Mouse (Mus musculus) forebrain, embryonic 12.5 days (tissue): ENCODE results near the gene Cdc37l1. TPM values are rescaled to one million over a fixed set of nuclear protein-coding genes. Genes with fewer than 3 reads are reported as not detected.

ENCODE experiments used
- ATAC-seq: fragments of 200-750 bp; cut with Nextera tagmentation; 2 replicates; pipeline ENCODE4 v1.8.0; 2017; ENCODE audit warnings: moderate TSS enrichment; ENCODE audit not compliant: low FRiP score
- H3K27ac ChIP-seq: fragments of 300-500 bp; sonication (generic); 2 replicates; pipeline ENCODE4 v1.5.1; 2016; ENCODE audit warnings: mild to moderate bottlenecking
- H3K27me3 ChIP-seq: fragments of 300-500 bp; sonication (generic); 2 replicates; pipeline ENCODE4 v1.6.1; 2016; ENCODE audit warnings: mild to moderate bottlenecking
- H3K36me3 ChIP-seq: fragments of 300-500 bp; sonication (generic); replicated peaks from 2 replicates; pipeline ENCODE4 v1.6.1; 2016; ENCODE audit warnings: mild to moderate bottlenecking
- H3K4me1 ChIP-seq: fragments of 300-500 bp; sonication (generic); 2 replicates; pipeline ENCODE4 v1.6.1; 2016
- H3K4me2 ChIP-seq: fragments of 300-500 bp; sonication (generic); 2 replicates; pipeline ENCODE4 v1.6.1; 2016; ENCODE audit warnings: mild to moderate bottlenecking, moderate library complexity
- H3K4me3 ChIP-seq: fragments of 300-500 bp; sonication (generic); replicated peaks from 2 replicates; pipeline ENCODE4 v1.5.1; 2016; ENCODE audit warnings: mild to moderate bottlenecking
- H3K9ac ChIP-seq: fragments of 300-500 bp; sonication (generic); 2 replicates; pipeline ENCODE4 v1.6.1; 2016; ENCODE audit warnings: mild to moderate bottlenecking
- H3K9me3 ChIP-seq: fragments of 300-500 bp; sonication (generic); 2 replicates; pipeline ENCODE4 v1.6.1; 2016
- WGBS: fragments of 180-500 bp; shearing (Covaris S2); methylation state at CpG from one replicate; pipeline ENCODE4 v1.1.7; 2016; 5-methylcytosine and 5-hydroxymethylcytosine counted together
- polyA plus RNA-seq: library from polyadenylated mRNA; unstranded; fragments of >200 nt; fragmentation: Nextera tagmentation; extraction: Ambion mirVana; gene quantifications from 2 replicates; pipeline ENCODE4 v1.2.1, GENCODE M21; 2016

Cdc37l1 gene
- polyA plus RNA-seq, 1 experiment from 2014 or later, result 64.1 TPM

DNA sequence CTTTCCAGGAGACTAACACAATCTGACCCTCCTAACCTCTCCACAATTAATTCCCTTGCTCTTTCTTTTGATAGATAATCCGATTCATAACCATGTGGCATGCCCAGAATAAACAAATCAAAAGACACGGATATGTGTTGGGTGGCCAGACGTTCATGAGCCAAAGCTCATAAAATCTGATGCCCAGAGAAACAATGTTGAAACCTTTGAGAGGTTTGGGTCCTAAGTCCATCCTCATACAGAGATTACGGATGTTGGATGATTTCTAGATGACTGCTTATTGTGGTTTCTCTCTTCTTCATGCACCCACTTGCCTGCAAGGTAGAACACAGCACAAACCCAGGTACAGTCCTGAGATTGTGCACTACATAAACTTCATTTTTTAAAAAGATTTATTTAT is 50.1 kb downstream of the Cdc37l1 start:
- Histone ChIP-seq H3K4me2 (no peak overlapping the region), H3K4me3 (no peak overlapping the region), H3K9me3 (no peaks in the 10 kb centered on the region), H3K27me3 (no peaks in the 10 kb centered on the region), H3K4me1 (peaks cover 14% of the 10 kb centered on the region), H3K27ac (no peak overlapping the region), H3K9ac (no peak overlapping the region), H3K36me3 (peaks cover 21% of the 10 kb centered on the region; the same call in 1 of the 2 replicates)
- 93% methylated on average over 4 of the region's 4 CpGs for WGBS
- ATAC-seq, result no peak

DNA sequence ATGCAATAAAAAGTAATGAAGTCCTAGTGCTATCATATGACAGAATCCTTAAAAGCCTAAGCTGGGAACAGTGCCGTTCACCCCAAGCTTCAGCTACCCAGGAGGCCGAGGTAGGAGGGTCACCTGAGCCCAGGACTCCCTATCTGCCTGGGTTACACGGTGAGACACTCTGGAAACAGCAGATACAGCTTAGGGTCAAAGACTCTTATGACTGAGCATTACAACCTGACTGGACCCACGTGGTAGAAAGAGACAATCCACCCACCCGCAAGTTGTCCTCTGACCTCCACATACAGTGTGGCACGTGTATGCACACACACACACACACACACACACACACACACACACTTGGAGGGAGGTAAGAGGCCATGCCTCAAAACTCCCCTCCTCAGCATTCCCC is 52.0 kb downstream of the Cdc37l1 start:
- no peak for ATAC-seq
- WGBS, result 91% methylated on average over 6 of the region's 6 CpGs
- Histone ChIP-seq H3K4me1 (peaks cover 28% of the 10 kb centered on the region), H3K9ac (no peak overlapping the region), H3K4me3 (no peak overlapping the region), H3K9me3 (no peaks in the 10 kb centered on the region), H3K27ac (no peak overlapping the region), H3K4me2 (no peak overlapping the region), H3K27me3 (no peaks in the 10 kb centered on the region), H3K36me3 (0 out of 2 replicates have a peak, but pooled peaks cover 3% of the 10 kb centered on the region)

DNA sequence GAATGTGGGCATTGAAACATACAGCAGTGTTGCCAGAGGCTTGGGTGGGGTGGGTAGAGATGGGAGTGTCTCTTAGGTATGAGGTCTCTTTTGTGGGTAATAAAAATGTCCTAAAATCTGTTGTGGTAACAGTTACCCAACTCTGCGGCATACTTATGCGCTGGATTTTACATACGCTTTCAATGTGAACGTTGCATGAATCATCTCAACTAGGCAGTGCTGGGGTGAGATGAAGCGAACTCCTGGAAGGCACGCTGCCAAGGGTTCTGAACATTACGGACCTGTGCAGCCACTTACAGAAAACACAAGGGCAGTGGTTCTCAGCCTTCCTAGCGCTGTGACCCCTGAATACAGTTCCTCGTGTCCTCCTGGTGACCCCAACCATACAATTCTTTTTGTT is 52.5 kb downstream of the Cdc37l1 start:
- no peak overlapping the region for H3K27ac ChIP-seq
- WGBS, result 94% methylated on average over 9 of the region's 9 CpGs
- H3K4me3 ChIP-seq, result no peak overlapping the region
- H3K4me1 ChIP-seq, result peaks cover 29% of the 10 kb centered on the region
- H3K4me2 ChIP-seq, result no peak overlapping the region
- H3K9me3 ChIP-seq, result no peaks in the 10 kb centered on the region
- H3K27me3 ChIP-seq, result no peaks in the 10 kb centered on the region
- ATAC-seq, result no peak
- no peaks in the 10 kb centered on the region for H3K36me3 ChIP-seq
- no peak overlapping the region for H3K9ac ChIP-seq

DNA sequence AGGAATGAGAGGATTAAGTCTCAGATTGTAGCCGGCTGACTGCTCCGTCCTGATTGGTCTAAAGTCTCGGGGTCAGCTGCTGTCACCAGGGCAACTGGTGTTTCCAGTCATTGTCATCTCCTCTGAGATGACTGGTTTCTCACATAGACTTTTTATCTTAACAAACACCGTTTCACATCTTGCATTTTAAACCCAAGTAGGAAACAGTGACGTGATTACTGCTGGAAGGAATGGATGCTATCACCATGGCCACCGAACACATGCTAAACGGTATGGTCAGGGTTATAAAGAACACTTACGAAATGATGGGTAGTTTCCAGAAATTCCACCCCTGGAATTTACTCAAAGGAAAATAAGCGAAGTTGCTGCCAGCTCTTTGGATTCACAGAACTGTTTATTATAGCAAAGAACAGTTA is 54.2 kb downstream of the Cdc37l1 start:
- peaks cover 33% of the 10 kb centered on the region for H3K4me1 ChIP-seq
- no peak overlapping the region; the same call in 1 of the 2 replicates for H3K4me2 ChIP-seq
- no peaks in the 10 kb centered on the region for H3K36me3 ChIP-seq
- no peak overlapping the region for H3K4me3 ChIP-seq
- no peaks in the 10 kb centered on the region for H3K9me3 ChIP-seq
- 18% methylated on average over 9 of the region's 9 CpGs for WGBS
- H3K27me3 ChIP-seq, result no peaks in the 10 kb centered on the region
- peak overlapping the region; percentile 3; the same call in 1 of the 2 replicates for H3K27ac ChIP-seq
- H3K9ac ChIP-seq, result no peak overlapping the region
- ATAC-seq, result no peak

- no peak for ATAC-seq
- H3K9me3 ChIP-seq, result no peaks in the 10 kb centered on the region
- H3K27ac ChIP-seq, result no peak overlapping the region
- H3K27me3 ChIP-seq, result no peaks in the 10 kb centered on the region
- no peak overlapping the region for H3K4me3 ChIP-seq
- peaks cover 33% of the 10 kb centered on the region for H3K4me1 ChIP-seq
- H3K36me3 ChIP-seq, result no peaks in the 10 kb centered on the region
- 55% methylated on average over 4 of the region's 4 CpGs for WGBS
- H3K4me2 ChIP-seq, result peak overlapping the region; percentile 71; the same call in 1 of the 2 replicates
- H3K9ac ChIP-seq, result no peak overlapping the region
Measured at GRCm38 (mm10) chr19:29045369-29045768, 55.2 kb downstream of the Cdc37l1 start.

- no peak for ATAC-seq
- Histone ChIP-seq H3K27me3 (no peaks in the 10 kb centered on the region), H3K27ac (0 out of 2 replicates have a peak overlapping the region, but pooled peaks have one; percentile 36), H3K36me3 (no peaks in the 10 kb centered on the region), H3K9me3 (no peaks in the 10 kb centered on the region), H3K4me1 (peaks cover 33% of the 10 kb centered on the region), H3K9ac (0 out of 2 replicates have a peak overlapping the region, but pooled peaks have one; percentile 7), H3K4me2 (peak overlapping the region; percentile 71), H3K4me3 (peak overlapping the region; percentile 21)
- 45% methylated on average over 15 of the region's 15 CpGs for WGBS
Measured at GRCm38 (mm10) chr19:29045956-29046650, 56.0 kb downstream of the Cdc37l1 start.

- Histone ChIP-seq H3K36me3 (no peaks in the 10 kb centered on the region), H3K9ac (peak overlapping the region; percentile 89; the same call in 1 of the 2 replicates), H3K4me3 (peak overlapping the region; percentile 78), H3K27ac (peak overlapping the region; percentile 83), H3K9me3 (no peaks in the 10 kb centered on the region), H3K4me1 (peaks cover 33% of the 10 kb centered on the region), H3K27me3 (no peaks in the 10 kb centered on the region), H3K4me2 (peak overlapping the region; percentile 71)
- 33% methylated on average over 4 of the region's 4 CpGs for WGBS
- ATAC-seq, result no peak
Measured at GRCm38 (mm10) chr19:29046961-29047333, 56.8 kb downstream of the Cdc37l1 start.

- no peaks in the 10 kb centered on the region for H3K27me3 ChIP-seq
- H3K9ac ChIP-seq, result peak within 1 kb of the TSS; percentile 89
- peaks cover 33% of the 10 kb centered on the region for H3K4me1 ChIP-seq
- H3K4me3 ChIP-seq, result peak within 1 kb of the TSS; percentile 78
- ATAC-seq, result peak; percentile 91
- no peaks in the 10 kb centered on the region for H3K36me3 ChIP-seq
- H3K27ac ChIP-seq, result peak within 1 kb of the TSS; percentile 83
- under 1% methylated on average over 68 of the region's 68 CpGs for WGBS
- no peaks in the 10 kb centered on the region for H3K9me3 ChIP-seq
- H3K4me2 ChIP-seq, result peak within 1 kb of the TSS; percentile 71
Measured at GRCm38 (mm10) chr19:29047334-29048170, 57.4 kb downstream of the Cdc37l1 start, which contains the start of gene Ak3. TSS of gene Ak3 (minus strand) at chr19:29047961.

DNA sequence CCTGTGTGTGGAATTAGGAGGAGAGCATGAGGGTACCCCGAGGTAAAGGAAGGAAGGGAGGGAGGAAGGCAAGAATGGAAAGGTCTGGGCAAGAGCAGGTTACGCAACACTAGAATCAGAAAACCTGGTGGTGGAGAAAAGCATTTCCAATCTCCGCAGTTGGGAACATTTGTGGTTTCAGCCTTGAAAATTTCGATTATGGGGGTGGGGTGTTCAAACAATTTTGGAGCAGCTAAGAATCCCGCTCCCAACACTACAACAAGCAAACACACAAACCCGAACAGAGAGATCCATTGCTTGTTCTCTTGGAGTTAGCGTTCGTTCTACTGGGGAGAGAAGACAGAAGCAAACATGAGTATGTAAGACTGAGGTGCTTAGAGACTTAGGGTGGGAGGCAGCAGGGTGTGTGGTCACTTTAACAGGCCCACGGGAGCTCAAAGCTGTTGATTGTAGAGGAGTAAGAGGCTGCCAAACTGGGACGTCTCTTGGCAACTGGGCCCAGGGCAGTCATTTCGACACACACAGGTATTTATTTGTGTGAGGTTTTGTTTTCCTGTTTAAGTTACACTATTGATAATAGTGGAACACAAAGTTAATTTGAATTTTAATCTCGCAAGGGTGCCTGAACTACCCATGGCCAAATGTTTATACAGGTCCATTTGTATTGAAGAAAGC is 59.4 kb downstream of the Cdc37l1 start:
- H3K27ac ChIP-seq, result no peak overlapping the region
- no peak overlapping the region for H3K9ac ChIP-seq
- no peak overlapping the region for H3K4me2 ChIP-seq
- H3K36me3 ChIP-seq, result no peaks in the 10 kb centered on the region
- H3K4me1 ChIP-seq, result peaks cover 24% of the 10 kb centered on the region
- WGBS, result 88% methylated on average over 12 of the region's 12 CpGs
- no peak for ATAC-seq
- H3K9me3 ChIP-seq, result no peaks in the 10 kb centered on the region
- no peak overlapping the region for H3K4me3 ChIP-seq
- no peaks in the 10 kb centered on the region for H3K27me3 ChIP-seq

DNA sequence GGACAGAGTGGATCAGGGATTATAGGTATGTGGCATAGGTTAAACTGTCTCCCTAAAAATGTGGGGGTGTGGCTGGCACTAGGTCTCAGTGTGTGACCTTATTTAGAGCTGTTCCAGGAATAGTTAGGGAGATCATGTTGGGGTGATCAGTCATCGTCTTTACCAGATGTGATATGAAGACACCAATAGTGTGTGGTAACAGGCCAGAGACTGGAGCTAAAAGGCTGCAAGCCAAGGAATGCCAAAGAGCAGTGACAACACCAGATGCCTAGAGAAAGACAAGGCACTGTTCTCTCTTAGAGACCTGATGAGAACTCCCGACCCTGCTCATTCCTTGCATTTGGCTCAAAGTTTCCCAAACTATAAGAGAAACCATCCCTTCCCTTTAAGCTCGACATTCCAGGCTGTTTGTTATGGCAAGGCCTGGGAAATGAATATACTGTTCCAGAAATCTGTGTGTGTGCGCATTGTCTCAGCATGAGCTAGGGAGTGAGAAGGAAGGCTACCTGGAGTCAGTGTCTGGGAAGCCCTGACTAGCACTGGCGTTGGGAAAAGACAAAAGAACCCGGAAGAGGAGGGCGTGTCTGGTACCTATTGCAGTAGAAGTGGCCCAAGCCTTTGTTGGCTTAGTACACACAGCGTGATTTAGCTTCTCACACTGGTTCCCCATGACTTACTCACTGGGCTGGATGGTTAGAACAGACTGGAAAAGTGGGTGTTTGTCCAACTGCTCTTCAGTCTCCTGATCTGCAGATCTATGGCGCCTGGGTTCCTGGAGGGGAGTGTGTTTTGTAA is 60.2 kb downstream of the Cdc37l1 start:
- no peak for ATAC-seq
- Histone ChIP-seq H3K4me2 (no peak overlapping the region), H3K27ac (no peak overlapping the region), H3K9ac (no peak overlapping the region), H3K27me3 (no peaks in the 10 kb centered on the region), H3K36me3 (no peaks in the 10 kb centered on the region), H3K9me3 (no peaks in the 10 kb centered on the region), H3K4me3 (no peak overlapping the region), H3K4me1 (peaks cover 17% of the 10 kb centered on the region)
- 74% methylated on average over 9 of the region's 9 CpGs for WGBS

GRCm38 (mm10) chr19:29052786-29053185 is 62.6 kb downstream of the Cdc37l1 start:
- no peaks in the 10 kb centered on the region for H3K27me3 ChIP-seq
- H3K9ac ChIP-seq, result no peak overlapping the region
- no peak overlapping the region for H3K27ac ChIP-seq
- H3K4me3 ChIP-seq, result no peak overlapping the region
- H3K9me3 ChIP-seq, result no peaks in the 10 kb centered on the region
- no peaks in the 10 kb centered on the region for H3K36me3 ChIP-seq
- 90% methylated on average over 12 of the region's 12 CpGs for WGBS
- H3K4me2 ChIP-seq, result no peak overlapping the region
- H3K4me1 ChIP-seq, result peaks cover 4% of the 10 kb centered on the region
- ATAC-seq, result no peak
